Mouse (Mus musculus): ENCODE measurements around the gene Rpl7a.

Rpl7a gene

DNA sequence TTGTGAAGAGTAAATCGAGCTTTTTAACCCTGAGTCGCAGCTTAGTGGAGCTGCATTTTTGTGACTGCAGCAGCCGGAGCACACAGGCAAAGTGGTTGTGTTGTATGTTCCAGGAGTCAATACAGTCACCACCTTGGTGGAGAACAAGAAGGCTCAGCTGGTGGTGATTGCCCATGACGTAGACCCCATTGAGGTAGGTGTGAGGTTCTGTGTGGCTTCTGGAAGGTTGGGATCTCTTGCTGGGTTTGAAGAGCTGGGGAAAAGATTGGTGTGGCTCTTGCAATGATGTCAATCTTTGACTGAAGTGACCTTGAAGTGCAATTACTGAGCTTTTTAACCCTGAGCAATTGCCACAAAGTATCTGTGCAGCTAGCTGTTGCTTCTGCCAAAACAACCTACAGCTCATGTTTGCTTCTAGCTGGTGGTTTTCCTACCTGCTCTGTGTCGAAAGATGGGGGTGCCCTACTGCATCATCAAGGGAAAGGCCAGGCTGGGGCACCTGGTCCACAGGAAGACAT, 1.7 kb downstream of the Rpl7a start:
- in situ Hi-C loops (cut with MboI, MseI) = loop anchor here in 1 of 2 experiments (25.0 kb wide), 1 partner anchor 1700 kb away; the partner anchor contains the start of genes Fam166a, Nelfb, Stpg3 and Tubb4b

DNA sequence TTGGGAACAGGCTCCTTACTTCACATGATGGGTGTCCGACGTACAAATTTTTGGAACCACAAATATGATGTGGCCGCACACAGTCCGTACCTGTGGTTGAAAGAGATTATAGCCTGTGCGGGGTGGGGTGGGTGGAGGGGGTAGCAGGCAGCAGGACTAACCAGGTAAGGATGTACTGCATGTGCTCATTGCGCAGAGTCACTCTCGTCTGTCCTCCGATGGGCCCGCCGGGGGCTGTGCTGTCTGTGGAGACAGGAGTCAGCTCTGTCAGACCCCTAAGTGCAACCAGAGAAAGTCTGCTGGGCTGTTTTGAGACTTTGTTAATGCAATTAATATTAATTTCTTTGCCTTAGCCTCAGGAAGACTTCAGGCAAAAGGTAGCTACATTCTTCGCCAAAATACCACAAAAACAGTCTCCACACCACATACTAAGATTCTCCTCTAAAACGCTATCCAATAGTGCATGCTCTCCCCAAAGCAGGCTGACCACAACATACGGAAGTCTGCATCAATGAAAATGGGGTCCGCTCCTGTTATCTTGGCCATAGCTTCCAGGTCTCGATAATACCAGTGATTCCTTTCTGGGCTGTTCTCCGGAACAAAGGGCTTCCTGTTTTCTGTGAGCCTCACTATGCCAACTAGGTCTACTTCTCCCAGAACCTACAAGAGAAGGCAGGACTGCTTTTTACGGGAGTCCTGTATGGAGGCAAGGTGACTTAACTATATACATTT, 3.0 kb downstream of the Rpl7a start:
- in situ Hi-C loops (cut with MboI, MseI) = loop anchor here in 1 of 2 experiments (25.0 kb wide), 1 partner anchor 1701 kb away; the partner anchor contains the start of genes Fam166a, Nelfb, Stpg3 and Tubb4b

DNA sequence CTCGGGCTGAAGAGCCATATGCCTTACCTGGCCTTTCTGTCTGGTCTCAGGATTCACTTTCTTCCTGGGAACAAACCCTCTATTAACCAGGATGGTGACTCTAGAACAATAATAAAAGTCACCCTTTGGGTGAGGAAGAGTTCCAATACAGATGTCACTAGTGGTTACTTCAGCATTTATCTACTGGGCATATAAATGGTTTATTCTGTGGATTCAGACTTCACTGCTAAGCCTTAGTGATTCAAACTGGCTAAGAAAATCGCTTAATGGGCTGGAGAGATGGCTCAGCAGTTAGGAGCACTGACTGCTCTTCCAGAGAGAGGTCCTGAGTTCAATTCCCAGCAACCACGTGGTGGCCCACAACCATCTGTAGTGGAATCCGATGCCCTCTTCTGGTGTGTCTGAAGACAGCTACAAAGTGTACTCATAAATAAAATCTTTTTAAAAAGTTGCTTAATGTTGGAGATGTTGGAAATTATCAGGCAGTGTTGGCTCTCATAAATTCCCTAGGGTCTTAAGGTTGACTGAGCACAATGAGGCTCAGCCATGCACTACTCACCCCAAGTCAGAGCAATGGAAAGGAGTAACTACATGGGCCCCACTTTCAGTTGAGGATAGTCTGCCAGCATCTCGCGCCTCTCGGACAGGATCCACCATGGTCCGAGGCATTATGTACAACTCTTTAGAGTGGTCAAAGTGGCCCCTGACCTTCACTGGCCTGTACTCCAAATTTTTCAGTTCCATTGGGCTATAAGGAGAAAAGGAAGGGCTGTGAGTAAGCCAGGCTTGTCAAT, 3.8 kb downstream of the Rpl7a start:
- in situ Hi-C loops (cut with MboI, MseI) = loop anchor here in 1 of 2 experiments (25.0 kb wide), 1 partner anchor 1702 kb away; the partner anchor contains the start of genes Fam166a, Nelfb, Stpg3 and Tubb4b

DNA sequence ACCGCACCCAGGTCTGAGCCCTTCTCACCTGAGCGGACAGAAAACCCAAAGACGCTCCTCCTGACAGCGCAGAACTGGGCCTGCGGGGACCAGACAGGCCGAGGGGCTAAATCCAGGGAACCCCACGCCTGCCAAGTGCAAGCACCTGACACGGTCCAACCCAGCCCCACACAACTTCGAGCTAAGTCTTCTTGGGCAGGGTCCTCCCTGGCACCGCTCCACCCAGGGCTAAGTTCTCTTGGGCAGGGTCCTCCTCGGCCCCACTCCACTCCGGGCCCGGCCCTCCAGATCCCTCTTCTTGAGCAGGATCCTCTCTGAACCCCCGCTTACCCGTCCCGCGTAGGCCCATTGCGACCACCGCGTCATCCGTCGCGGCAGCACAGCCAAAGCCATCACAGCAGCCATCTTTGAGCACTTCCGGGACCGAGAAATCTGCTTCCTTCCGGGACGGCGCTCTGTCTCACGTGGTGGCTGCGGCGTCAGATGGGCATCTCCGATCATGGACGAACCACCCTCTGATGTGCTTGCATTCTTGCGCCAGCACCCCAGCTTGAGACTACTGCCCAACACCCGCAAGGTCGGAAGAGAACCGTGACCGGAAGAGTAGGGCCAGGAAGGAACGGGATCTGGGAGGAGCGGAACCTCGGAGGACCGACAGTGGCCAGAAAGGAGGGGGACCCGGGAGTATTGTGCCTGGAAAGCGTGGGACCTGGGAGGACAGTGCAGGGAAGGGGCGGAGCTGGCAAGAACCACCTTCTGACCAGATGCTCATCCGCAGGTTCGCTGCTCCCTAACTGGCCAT, 5.6 kb downstream of the Rpl7a start, which contains the start of the genes Surf2 and Surf1:
TSS of gene Surf2 (plus strand) at position 441 of the 802 bp plus-strand sequence.
TSS of gene Surf1 (minus strand) at position 604 of the 802 bp plus-strand sequence.
- in situ Hi-C loops (cut with MboI, MseI) = loop anchor here in 1 of 2 experiments (5.0 to 25.0 kb wide), 3 partner anchors 106 to 1704 kb away; partner anchors contain the start of genes Fam166a, Nelfb, Stpg3 and Tubb4b

DNA sequence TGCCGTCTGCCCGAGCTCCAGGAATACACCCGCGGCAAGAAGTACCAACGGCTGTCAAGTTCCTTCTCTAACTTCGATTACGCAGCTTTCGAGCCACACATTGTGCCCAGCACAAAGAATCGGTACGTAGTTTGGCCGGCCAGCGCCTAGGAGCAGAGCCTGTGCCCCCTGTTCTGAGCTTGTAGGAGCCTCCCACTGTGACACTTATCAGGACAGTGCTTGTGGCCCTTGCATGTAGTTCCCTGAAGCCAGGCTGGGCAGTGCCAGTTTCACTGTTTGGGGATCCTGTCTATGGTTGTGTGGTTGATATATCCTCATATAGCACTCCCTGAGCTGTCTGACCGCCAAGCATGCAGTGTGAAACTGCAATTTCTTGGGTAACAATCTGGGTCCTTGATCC, 6.2 kb downstream of the Rpl7a start:
- in situ Hi-C loops (cut with MboI, MseI) = loop anchor here in 1 of 2 experiments (5.0 to 25.0 kb wide), 3 partner anchors 106 to 1704 kb away; partner anchors contain the start of genes Fam166a, Nelfb, Stpg3 and Tubb4b

DNA sequence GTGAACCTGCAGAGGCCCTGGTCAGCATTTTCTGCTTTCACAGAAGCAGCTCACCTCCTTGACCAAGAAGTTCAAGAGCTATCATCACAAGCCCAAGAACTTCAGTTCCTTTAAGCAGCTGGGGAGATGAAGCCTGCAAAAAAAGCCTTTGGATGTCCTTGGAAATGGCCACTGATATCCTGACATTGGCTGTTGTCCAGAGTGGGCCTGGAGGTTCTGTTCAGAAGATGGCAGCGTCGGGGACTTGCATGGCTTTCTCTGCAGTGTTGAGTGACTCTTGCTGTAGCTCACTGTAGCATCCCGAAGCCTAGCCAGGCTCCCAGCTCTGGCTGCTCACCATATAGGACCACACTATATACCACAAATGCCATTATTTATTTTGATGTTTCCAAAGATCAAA, 9.1 kb downstream of the Rpl7a start:
- in situ Hi-C loops (cut with MboI, MseI) = loop anchor here in 1 of 2 experiments (5.0 to 25.0 kb wide), 3 partner anchors 103 to 1707 kb away; partner anchors contain the start of genes Fam166a, Nelfb, Stpg3 and Tubb4b

DNA sequence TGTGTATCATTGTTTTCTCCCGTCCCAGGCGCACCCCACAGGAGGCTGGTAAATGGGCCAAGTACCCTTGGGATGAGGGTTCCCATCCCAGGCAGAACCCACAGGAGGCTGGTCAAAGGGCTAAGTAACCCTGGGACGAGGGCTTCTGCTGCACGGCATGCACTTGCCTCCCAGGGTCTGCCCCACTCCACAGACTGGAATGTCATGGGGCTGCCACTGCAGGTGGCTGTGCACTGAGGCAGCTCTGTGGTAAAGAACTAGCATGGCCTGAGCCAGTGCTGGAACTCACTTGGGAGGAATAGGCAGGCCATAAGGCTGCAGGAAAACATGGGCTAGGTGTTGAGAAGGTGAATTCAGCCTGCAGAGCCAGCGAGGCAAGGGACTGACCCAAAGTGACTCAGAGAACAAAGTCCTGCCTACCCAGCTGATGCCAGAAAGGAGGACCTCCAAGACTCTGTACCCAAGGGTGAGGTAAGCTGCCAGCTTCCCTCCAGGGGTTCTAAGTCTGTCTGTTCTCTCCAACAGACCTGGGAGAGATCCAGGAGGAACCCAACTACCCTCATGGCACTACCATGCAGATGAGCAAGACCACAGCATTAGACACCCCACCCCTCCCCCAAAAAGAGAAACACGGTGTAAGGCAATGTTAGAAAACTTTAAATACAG, 9.8 kb downstream of the Rpl7a start:
- in situ Hi-C loops (cut with MboI, MseI) = loop anchor here in 1 of 2 experiments (25.0 kb wide), 1 partner anchor 1708 kb away; the partner anchor contains the start of genes Fam166a, Nelfb, Stpg3 and Tubb4b

DNA sequence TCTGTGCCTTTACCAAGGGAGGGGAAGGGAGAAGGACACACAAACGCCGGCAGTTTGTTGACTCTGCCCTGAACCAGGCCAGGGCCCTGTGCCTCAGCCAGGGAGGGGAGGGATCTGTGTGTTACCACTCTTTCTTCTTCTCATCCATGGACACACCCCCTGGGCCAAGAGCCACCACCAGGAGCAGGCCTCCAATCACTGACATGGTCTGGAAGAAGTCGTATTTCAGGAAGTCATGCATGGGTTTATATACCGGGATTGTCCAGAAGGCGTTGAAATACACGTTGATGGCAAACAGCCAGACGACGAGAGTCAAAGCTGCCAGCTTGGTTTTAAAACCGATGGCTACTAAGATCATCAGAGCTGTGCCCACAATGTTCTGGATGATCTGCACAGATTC, 11.2 kb downstream of the Rpl7a start:
- in situ Hi-C loops (cut with MboI, MseI) = loop anchor here in 1 of 2 experiments (25.0 kb wide), 1 partner anchor 1709 kb away; the partner anchor contains the start of genes Fam166a, Nelfb, Stpg3 and Tubb4b

DNA sequence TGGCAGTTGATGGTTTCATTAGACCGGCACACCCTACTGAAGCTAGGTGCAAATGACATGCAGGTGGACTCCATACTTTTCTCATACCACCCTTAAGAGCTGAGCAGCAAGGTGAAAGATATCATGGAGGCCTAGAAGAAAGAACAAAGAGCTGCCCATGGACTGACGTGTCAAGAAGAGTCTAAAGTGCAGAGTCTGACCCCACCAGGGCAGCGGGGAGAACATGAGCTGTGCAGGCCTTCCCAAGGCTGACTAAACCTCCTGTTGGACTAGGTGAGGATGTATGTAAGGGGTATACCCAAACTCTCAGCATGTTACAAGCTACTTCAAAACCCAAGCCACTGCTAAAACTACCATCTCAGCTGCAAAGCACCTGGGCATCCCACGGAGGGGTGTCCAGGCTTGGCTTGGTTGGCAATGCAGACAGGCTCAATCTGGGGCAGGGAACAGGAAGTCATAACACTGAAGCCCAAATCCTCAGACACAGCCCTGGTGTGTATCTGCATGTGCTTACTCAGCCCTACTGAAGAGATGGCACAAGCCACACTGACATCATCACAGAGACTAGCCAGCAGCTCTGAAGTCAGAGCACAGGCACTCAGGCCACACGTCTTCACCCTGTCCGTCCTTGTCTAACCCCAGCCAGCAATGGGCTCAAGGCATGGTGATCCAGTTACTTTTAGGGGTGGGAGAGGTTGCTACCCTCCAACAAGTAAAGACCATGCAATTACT, 17.3 kb downstream of the Rpl7a start:
- in situ Hi-C loops (cut with MboI, MseI) = no loop called here

DNA sequence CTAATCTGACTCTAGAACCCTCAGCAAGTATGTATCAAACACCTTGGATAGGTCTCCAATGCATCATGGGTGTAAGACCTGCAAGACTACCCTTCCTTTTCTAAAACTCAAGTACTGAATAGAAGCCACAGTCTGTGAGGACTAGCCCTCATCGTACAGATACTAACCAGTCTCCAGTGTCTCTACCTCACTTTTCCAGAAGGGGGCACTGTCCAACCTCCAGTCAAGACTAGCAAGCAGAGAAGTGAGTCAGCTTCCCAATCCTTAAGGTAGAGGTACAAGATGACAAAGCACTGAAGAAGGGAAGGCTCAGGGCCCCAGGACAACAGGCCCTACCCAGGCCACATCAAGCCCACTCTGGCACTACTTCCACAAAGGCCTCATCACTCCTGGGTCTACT, 19.8 kb downstream of the Rpl7a start:
- in situ Hi-C loops (cut with MboI, MseI) = loop anchor here in 1 of 2 experiments (5.0 kb wide), 1 partner anchor 82 kb away; no protein-coding TSS in a partner anchor

DNA sequence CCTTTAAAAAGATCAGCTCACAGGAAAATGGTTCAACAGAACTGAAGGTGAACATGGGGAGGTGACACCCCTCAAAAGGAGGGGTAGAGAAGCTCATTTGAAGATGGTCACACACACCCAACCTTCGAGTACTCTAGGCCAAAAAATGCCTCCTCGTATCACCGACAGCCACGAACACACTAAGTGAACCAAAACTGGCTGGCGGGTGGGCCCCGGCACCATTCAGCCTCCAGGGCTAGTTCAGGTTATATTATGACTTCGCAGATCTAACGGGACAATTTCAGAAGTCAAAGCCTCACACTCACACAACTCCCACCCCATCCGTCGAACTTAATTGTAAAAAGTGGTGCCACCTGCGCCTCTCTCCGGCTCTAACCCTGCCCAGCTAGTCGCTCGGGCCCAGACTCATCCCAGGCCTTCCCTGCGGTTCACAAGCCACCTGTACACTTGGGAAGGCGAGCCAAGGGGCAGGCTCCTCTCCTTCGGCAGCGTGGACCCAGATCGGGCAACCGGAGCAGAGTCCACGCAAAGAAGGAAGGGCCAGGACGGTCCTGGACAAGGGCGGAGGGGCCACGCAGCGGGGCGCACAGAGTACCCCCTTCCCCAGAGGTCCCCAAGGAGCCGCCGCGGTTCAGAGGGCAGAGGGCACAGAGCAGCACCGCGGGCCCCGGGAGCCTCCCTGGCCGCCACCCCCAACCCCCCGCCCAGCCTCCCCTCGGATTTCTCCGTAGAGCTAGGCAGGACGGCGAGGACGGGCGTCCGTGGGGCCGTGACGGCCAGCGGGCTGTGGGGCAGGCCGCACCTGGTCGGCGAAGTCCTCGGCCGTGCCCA, 22.1 kb downstream of the Rpl7a start:
- in situ Hi-C loops (cut with MboI, MseI) = loop anchor here in 1 of 2 experiments (5.0 kb wide), 1 partner anchor 80 kb away; no protein-coding TSS in a partner anchor

DNA sequence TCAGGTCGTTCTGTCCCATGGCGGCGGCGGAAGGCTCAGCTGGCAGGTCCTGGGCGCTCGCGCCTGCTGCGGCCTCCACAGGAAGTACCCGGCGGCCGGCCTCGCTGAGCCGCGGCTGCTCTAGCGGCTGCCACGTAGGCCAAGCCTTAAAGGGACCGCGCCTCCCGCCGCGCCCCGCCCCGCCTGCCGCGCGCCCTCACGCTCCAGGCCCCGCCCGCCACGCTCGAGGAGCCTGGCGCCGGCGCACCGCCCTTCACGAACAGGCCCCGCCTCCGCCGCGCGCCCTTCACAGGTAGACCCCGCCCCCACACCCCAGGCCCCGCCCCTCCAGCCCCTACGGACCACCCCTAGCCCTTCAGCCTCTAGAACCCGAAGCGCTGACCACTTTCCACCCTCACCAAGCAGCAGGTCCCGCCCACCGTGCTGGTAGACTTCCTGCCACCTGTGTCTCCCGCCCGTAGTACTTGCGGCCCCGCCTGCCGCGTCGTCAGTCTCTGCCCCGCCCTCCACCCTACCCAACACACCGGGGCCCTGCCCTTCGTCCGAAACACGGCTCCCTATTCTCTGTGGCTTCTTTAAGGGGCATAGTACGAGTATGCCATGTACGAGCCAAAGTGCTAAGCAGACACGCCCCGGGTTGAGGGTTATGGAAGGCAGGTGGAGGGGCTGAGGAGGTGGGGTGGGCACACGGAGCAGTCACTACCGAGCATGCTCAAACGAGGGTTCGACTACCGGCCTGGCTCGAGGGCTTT, 22.9 kb downstream of the Rpl7a start, which contains the start of the genes Surf4 and Stkld1:
TSS of gene Surf4 (minus strand) at position 625 of the 752 bp plus-strand sequence.
TSS of gene Stkld1 (plus strand) at position 744 of the 752 bp plus-strand sequence.
- in situ Hi-C loops (cut with MboI, MseI) = loop anchor here in 1 of 2 experiments (5.0 kb wide), 1 partner anchor 79 kb away; no protein-coding TSS in a partner anchor

DNA sequence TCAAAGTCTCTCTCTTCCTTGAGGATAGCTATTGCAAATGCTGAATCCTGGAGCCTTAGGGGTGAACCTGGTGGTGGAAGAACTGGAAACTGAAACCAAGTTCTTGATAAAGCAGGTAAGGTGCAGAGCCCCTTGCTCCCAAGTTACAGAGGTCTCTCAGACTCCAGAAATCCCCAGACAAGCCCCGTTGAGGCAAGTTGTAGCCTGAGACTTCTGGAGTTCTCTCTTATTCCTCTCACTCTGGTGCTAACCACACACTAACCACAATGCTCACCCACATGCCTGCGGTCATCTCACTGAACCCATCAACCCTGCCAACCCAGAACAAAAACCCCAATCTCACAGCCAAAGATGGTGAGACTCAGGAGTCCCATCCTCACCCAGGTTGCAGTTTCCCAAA, 24.7 kb downstream of the Rpl7a start:
- in situ Hi-C loops (cut with MboI, MseI) = no loop called here

DNA sequence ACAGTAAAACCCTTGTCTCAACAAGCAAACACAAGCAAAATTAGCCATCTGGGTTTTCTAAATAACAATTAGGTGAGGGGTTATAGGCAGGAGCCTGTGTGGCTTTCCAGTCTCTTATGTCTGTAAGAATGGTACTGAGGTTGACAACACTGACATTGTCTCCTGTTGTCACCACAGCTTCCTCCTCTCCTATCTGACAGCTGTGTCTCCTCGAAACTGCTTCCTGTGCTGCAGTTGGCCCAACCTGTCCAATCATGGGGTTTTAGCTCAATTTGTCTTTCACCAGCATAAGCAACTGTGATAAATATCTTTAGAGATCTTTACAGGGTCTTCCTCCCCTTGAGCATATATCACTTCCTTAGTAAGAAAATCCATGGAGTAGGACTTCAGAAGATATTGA, 25.9 kb downstream of the Rpl7a start:
- in situ Hi-C loops (cut with MboI, MseI) = no loop called here

DNA sequence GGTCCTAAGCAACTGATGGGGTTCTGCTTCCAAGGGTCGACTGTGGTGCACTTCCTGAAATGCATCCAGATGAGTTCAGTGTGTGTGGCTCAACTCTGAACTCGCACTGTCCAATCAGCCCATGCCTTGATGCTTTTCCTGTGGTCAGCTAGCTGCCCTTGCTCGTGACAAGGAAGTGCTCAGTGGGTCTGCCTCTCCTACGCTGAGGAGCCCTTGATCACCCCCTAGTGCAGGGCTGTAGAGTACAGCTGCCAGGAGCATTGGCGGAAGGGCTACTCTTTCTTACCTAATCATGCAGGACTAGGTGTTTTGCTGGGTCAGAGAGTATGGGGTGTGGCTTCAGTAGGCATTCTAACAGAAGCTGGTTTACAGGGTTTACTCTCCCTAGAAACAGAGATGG, 31.0 kb downstream of the Rpl7a start:
- in situ Hi-C loops (cut with MboI, MseI) = no loop called here

DNA sequence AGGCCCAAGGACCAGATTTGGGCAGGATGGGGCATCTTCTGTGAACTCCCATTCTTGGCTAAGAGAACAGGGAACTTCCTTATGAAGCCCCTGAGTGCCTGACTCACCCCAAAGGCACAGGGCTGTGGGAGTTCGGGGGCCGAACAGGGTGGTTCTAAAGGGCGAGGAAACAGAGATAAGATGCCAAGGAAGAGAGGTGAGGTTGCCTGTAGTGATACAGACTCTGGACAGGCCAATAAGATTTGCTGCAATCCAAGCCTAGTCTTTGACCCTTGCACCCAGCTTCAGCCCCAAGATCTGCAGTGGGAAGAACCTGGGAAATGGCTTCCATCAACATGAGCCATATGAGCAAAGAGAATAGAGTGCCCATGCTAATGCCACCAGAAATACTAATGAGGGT, 32.7 kb downstream of the Rpl7a start:
- in situ Hi-C loops (cut with MboI, MseI) = no loop called here

DNA sequence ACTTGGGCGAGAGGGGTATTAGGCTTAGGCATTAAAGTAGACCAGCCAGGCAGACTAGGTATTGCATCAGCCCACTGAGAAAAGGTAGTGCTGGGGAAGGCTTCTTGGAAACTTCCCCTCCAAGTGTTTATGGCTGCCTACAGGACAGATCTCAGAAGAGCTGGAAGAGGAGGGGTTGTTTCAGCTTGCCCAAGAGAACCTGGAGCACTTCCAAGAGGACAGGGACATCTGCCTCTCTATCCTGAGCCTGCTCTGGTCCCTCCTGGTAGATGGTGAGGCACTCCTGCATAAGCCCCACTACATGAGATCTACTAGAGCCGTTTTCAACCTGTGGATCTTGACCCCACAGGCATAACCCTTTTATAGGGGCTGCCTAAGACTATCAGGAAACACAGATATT, 39.8 kb downstream of the Rpl7a start:
- in situ Hi-C loops (cut with MboI, MseI) = no loop called here
